Mouse (Mus musculus) kidney, adult 9 months (tissue): ENCODE results near the gene Fat3.

Experiments used
- DNase-seq: peaks from one replicate; pipeline ENCODE4 v3.0.0; 2022

Fat3 gene

GRCm38 (mm10) chr9:16307789-16308188 is 193.3 kb downstream of the Fat3 start:
- DNase-seq, result no peak

DNA sequence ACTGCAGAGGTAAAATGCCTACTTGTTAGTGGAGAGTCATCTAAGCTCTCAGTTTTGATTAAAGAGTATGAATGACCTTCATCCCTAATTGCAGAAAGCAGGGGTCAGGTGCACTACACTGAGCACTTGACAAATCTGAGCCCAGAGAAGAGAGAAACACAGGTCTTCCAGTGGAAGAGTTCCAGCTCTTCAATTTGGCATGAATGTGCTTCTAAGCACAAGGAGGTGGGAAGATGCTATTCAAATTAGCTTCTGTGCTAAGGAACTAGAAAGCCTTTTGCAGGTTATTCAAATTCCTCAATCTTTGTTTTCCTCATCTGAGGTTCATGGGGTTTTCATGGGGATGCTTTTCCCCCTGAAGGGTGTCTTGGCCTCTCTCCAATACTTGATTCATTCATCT is 194.9 kb downstream of the Fat3 start:
- DNase-seq, result no peak

DNA sequence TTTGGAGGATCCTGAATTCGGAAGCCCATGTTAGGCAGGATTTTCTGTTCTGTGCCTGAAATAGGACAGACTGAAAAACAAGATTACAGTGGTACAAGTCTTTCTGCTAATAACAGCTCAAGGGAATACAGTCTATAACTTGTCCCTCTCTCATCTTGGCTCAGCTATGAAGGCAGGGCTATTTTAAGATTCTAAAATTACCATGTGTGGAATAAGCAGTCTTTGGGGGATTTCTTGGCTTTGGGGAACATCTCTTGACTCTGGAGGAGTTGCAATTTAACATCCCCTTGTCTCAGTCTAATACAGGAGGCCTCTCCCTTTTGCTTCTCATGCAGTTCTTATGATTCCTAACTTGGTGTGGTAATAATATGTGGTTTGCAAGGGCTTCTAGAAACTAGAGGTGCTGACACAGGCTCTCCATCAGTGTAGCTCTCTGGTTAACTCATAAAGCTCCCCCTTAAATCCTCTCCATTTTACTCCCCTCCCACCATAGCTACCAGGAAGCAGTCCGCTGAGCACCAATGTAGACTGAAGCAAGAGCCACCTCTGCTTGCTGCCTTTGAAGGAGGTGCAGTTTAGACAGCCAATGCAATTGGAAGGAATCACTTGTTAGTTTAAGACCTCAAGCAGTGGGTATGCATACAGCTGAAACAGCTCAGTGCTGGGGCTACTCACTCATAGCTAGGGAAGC is 195.5 kb downstream of the Fat3 start:
- no peak for DNase-seq

- no peak for DNase-seq
Measured at GRCm38 (mm10) chr9:16304949-16305348, 196.1 kb downstream of the Fat3 start.

GRCm38 (mm10) chr9:16302484-16302883 is 198.6 kb downstream of the Fat3 start:
- no peak for DNase-seq

GRCm38 (mm10) chr9:16297935-16298334 is 203.2 kb downstream of the Fat3 start:
- DNase-seq, result no peak

DNA sequence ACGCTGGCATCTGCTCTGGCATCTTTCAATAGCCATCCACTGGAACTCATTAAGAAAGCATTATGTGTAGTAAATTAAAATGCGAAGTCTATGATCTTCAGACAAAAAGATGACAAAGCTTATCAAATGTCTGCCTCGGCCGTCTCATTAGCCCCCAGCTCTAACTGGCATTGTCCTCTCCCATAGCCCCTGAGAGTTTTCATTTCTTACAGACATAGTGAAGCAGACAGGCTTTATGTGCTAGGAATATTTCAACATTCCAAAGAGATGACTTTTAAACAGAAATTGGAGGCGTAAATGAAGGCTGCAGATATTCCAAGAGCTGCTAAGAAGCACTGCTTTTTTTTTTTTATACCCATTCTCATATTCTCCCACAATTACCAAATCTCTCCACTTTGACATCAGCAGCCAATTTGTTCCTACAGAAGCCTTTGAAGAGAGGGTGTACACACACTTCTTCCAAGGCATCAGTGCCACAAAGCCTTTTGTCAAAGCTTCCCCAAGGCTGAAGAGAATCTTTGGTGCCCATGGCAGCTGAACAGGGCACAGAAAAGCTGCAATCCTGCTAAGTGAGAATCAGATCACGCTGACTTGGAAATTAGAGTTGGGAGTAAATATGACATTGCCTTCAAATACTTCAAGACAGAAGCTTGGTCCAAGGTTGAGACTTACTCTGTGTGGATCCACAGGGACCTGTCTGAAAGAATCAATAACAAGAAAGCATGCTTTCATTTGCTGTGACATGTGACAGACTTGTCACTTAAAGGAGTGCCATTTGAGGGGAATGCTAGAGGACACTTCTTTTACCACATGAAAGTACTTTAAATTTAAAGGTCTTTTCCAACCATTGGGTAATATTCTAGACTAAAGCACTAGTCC is 206.9 kb downstream of the Fat3 start:
- no peak for DNase-seq

DNA sequence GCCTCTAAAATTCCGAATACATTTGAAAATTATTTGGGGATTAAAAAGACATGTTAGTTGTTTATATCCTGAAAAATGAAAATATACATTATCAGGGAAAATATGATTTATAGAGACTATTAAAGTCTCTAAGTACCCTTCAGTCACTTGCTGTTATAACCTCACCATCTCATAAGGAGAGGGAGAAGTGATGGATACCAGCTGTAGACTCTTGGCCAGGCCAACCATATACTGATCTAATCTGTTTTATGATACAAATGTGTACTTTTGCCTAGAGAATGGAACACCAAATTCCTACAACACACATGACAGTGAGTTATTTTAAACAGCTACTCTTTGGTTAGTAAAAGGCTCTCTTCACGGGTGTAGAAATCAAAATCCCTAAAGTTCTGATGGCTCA is 208.6 kb downstream of the Fat3 start:
- no peak for DNase-seq

DNA sequence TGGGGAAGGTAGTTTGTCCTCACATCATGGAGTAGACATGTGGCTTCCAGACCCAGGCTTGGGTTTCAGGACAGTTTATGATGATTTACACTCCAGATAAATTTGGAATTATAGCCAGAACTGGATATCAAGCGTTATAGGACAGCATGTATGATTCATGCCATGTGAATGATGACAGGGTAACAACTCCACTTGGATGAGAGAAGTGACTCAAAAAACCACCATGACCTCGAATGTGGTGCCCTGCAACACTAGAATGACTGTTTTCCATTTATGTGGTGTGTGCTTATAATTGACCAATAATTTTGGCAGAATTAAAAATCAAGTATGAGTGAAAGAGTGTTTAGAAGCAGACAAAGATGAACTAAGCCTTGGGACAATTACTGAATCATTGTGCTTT is 210.2 kb downstream of the Fat3 start:
- no peak for DNase-seq

GRCm38 (mm10) chr9:16283033-16283432 is 218.1 kb downstream of the Fat3 start:
- DNase-seq, result no peak

GRCm38 (mm10) chr9:16282291-16282804 is 218.7 kb downstream of the Fat3 start:
- DNase-seq, result no peak

DNA sequence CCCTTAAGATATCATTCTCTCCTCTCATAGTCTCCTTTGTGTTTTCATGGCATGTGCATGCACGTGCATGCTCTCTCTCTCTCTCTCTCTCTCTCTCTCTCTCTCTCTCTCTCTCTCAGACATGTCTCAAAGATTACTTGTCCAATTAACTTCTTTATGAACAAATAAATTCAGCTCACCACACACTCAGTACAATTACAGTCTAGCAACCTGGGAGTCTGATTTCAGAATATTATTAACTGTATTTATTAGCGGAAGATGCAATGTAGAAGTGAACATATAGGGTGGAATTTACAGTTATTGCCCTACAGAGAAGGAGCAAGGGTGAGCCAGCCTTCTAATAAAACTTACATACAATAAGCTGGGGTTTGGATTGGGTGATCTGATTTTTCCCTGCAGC is 225.5 kb downstream of the Fat3 start:
- no peak for DNase-seq

DNA sequence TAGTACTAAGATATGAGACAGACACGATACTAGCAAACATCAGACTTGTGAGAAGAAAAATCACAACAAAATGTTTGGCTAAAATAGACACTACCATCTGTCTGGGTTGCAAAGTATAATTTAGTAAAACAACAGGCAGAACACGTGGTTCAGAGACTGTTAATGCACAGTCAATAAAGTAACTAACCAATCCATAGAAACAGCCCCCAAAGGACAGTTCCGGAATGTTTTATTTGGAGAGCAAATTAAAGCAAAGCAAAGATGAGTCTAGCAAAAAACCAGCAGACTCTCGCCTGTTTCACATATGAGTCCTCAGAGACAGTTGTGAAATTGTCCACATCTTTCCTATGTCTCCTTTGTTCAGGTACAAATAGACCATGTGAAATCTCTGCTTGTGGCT is 227.0 kb downstream of the Fat3 start:
- DNase-seq, result no peak

- DNase-seq, result no peak
Measured at GRCm38 (mm10) chr9:16272810-16273209, 228.3 kb downstream of the Fat3 start.

- DNase-seq, result no peak
Measured at GRCm38 (mm10) chr9:16270768-16271114, 230.3 kb downstream of the Fat3 start.

GRCm38 (mm10) chr9:16270056-16270767 is 230.9 kb downstream of the Fat3 start:
- no peak for DNase-seq

DNA sequence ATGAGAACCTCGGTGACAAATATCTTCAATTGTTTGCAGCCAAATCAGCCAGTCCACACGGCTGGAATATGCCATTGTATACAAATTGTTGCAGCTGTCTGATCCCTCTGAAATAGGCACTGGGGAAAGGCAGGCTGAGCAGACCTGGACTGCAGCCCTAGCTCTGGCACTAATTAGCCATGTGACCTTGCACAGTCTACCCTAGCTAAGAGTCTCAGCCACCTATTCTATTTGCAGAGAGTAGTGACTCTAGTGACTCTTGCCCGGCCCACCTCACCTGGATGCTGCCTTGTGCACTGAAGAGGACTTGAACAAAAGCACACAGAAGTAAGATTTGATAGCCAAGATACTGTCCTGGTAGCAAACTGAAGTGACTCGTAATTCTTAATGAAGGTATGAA is 235.6 kb downstream of the Fat3 start:
- DNase-seq, result peak; percentile 3

DNA sequence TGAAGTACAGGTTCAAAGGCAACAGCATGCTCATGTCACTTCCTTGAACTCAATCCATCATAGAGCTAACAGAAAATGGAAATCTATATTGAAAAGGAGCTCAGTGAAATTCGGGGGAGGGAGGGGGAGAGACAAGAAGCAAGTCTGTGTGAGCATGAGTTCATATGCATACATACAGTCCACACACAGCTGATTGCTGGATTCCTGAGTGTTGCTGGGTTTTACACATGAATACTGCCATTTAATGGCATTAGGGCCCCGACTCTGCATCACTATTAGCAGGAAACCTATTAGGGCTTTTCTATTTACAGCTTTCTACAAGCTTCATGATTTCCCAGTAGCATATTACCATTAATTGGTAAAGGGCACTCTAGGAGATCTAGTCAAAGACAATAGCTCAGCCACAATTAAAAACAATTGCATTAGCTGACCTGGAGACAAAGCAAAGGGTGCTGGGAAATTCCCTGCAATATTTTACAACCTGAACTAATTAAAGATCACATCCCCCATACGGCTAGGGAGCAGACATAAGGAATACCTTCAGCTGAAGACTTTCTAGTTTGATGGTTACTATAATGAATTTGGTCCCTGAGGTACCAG is 243.7 kb downstream of the Fat3 start:
- no peak for DNase-seq

DNA sequence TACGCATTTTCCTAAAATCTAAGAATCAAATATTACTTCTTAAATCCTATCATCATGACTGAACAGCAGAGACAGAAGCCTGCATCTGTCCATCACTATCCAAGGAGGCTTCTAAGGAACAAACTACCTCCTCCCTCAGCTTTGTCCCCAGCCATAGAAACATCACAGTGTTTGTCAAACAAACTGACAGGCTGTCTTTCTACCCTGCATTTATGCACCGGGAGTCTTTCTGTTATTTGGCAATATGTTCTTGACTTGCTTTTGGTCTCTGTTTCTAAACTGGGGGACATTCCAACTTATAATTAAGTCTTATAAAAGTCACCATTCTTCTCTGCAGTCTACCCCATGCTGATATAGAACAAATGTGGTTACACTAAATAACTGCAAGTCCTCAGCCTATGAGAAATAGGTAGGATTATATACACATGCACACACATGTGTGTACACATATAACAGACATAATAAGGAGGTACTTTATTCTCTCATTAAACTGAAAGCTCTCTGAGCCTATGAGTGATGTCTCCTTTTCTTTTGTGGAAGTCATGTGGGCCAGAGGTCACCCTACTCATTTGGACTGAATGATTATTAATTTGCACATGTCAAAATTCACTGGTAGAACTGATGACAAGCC is 244.4 kb downstream of the Fat3 start:
- DNase-seq, result no peak

- no peak for DNase-seq
Measured at GRCm38 (mm10) chr9:16246741-16247140, 254.3 kb downstream of the Fat3 start.

- no peak for DNase-seq
Measured at GRCm38 (mm10) chr9:16231575-16231974, 269.5 kb downstream of the Fat3 start.

DNA sequence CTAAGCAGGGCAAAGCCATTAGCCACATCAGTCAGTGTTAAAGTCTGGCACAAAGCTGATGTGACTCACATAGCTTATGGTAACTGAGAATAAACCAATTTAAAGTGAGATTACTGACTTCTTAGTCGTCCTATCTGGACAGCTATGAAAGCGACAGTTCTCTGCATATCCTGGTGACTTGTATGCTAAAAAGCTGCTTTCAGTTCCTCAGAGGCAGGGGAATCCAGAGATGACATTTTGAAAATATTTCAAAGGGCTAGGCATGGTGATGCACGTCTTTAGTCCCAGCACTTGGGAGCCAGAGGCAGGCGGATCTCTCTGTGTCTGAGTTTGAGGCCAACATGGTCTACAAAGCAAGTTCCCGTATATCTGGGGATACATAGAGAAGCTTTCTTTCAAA is 272.2 kb downstream of the Fat3 start:
- DNase-seq, result no peak

DNA sequence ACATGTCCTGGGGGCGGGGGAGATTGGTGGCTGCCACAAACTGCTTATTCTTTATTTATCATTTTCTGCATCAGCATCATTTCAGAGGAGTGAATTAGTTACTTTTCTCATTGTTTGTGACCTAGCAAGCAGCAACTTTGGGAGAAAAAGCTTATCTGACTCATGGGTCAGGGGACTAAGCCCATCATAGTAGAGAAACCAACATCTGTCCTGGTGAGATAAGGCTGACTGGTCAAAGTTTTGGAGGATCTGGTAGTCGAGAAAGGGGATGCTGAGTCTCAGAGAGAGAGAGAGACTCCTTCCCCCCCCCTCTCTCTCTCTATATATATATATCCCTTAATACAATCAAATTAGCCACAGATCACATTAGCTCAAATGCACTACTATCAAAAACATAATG is 273.7 kb downstream of the Fat3 start:
- DNase-seq, result no peak
